26 mouse cellular contexts compared by ENCODE assay signal in genomic region chr5:107193160-107193559, GRCm38 (mm10).
DNase-seq lines count a peak whose midpoint lies in the region; ATAC-seq and TF ChIP-seq lines count a peak whose summit lies in the region.
"Had no signal": no experiment of that assay in that cellular context is flagged by ENCODE, and none has a peak within 500 bp of the region (broad histone marks: within the 10 kb centered on the region; RNA-seq: fewer than 3 reads in every experiment).

No protein-coding gene starts in this region.

- no peak overlapping the region for H3K9ac ChIP-seq in liver, embryonic 14.5 days (replicated peaks)
- H3K9ac ChIP-seq in stomach, postnatal 0 days (ENCODE audit: low read length): no peak overlapping the region
- H3K9ac ChIP-seq: midbrain, embryonic 15.5 days; neural tube, embryonic 12.5 days had no signal

- TF ChIP-seq CTCF in gastrocnemius, adult 2 months (IDR thresholded peaks at IDR 0.05): no peak
- no peak for TF ChIP-seq CTCF in liver, embryonic 14.5 days (IDR thresholded peaks at IDR 0.05; ENCODE audit: low read depth)
- TF ChIP-seq CTCF in stomach, postnatal 0 days (IDR thresholded peaks at IDR 0.05; ENCODE audit: low read depth): no peak

- H3K9me3 ChIP-seq in liver, embryonic 14.5 days (ENCODE audit: control insufficient read depth, low read length): no peaks in the 10 kb centered on the region
- H3K9me3 ChIP-seq in stomach, postnatal 0 days (ENCODE audit: control insufficient read depth, low read length): no peaks in the 10 kb centered on the region
- H3K9me3 ChIP-seq: embryonic facial prominence, embryonic 10.5 days; forebrain, embryonic 10.5 days; hindbrain, embryonic 10.5 days; megakaryocyte, embryonic 14.5 days; midbrain, embryonic 15.5 days; neural tube, embryonic 12.5 days had no signal

- H3K36me3 ChIP-seq in liver, embryonic 14.5 days (replicated peaks; ENCODE audit: control insufficient read depth, insufficient read depth, low read depth): no peaks in the 10 kb centered on the region
- H3K36me3 ChIP-seq in stomach, postnatal 0 days (ENCODE audit: control insufficient read depth, insufficient read depth, low read length): no peaks in the 10 kb centered on the region
- H3K36me3 ChIP-seq: embryonic facial prominence, embryonic 10.5 days; forebrain, embryonic 10.5 days; hindbrain, embryonic 10.5 days; midbrain, embryonic 15.5 days; neural tube, embryonic 12.5 days had no signal

- H3K4me1 ChIP-seq in liver, embryonic 14.5 days (replicated peaks; ENCODE audit: control insufficient read depth in 2 of 2, insufficient read depth in 2 of 2, low read length in 1 of 2): peaks cover 0 to 20% of the 10 kb centered on the region in 2 experiments; a peak in 2 of 4 replicates
- no peaks in the 10 kb centered on the region for H3K4me1 ChIP-seq in stomach, postnatal 0 days (replicated peaks; ENCODE audit: control insufficient read depth, insufficient read depth)
- H3K4me1 ChIP-seq: megakaryocyte, embryonic 14.5 days; midbrain, embryonic 15.5 days; neural tube, embryonic 12.5 days had no signal

- intact Hi-C loops in gastrocnemius, adult 2 months (cut with DNase I): no loop called here
- intact Hi-C loops in gastrocnemius, postnatal 36 days (cut with DNase I): no loop called here

- peak; percentile 69 for TF ChIP-seq EP300 in liver, embryonic 14.5 days (IDR thresholded peaks at IDR 0.05; ENCODE audit: low read depth)
- no peak for TF ChIP-seq EP300 in stomach, postnatal 0 days (optimal IDR thresholded peaks at IDR 0.05)

- no peak overlapping the region for H3K4me3 ChIP-seq in gastrocnemius, adult 2 months
- H3K4me3 ChIP-seq in liver, embryonic 14.5 days (ENCODE audit: insufficient read depth in 1 of 2, low read depth in 2 of 2, low read length in 2 of 2): no peak overlapping the region
- no peak overlapping the region for H3K4me3 ChIP-seq in stomach, postnatal 0 days (ENCODE audit: low read depth, low read length)
- H3K4me3 ChIP-seq: embryonic facial prominence, embryonic 10.5 days; forebrain, embryonic 10.5 days; hindbrain, embryonic 10.5 days; megakaryocyte, embryonic 14.5 days; midbrain, embryonic 15.5 days; neural tube, embryonic 12.5 days had no signal

- no peak for DNase-seq in gastrocnemius, adult 2 months
- no peak for DNase-seq in gastrocnemius, postnatal 36 days
- peak; percentile 19 to 33 (median 32) for DNase-seq in liver, embryonic 14.5 days (ENCODE audit: low read depth in 3 of 3, low spot score in 3 of 3)
- no peak for DNase-seq in embryo, embryonic 11 days
- DNase-seq in stomach, postnatal 0 days (ENCODE audit: low spot score): no peak
- DNase-seq: cerebellum, adult 2 months; heart, postnatal 10 days; kidney, adult 9 months; layer of hippocampus, postnatal 36 days; lung, adult 18-20 months; lung, postnatal 10 days; right cerebral cortex, postnatal 14 days; spleen, adult 18-20 months; thymus, postnatal 25 days had no signal

- no peaks in the 10 kb centered on the region for H3K27me3 ChIP-seq in liver, embryonic 14.5 days (ENCODE audit: control insufficient read depth, insufficient read depth, low read length)
- H3K27me3 ChIP-seq in stomach, postnatal 0 days (ENCODE audit: control insufficient read depth, insufficient read depth, low read length): no peaks in the 10 kb centered on the region
- H3K27me3 ChIP-seq: megakaryocyte, embryonic 14.5 days; midbrain, embryonic 15.5 days; neural tube, embryonic 12.5 days; Patski had no signal

- WGBS in liver, embryonic 14.5 days (ENCODE audit: insufficient replicate concordance): 8% methylated on average over 9 of the region's 9 CpGs
- WGBS in stomach, postnatal 0 days: 68% methylated on average over 9 of the region's 9 CpGs

- 0 out of 2 replicates have a peak, but pooled peaks have one; percentile 46 for ATAC-seq in erythroid progenitor cell, adult 5-6 weeks (replicated peaks; ENCODE audit: low FRiP score, poor library complexity, severe bottlenecking)
- ATAC-seq in liver, embryonic 14.5 days (ENCODE audit: insufficient read depth): peak; percentile 85
- ATAC-seq in megakaryocyte-erythroid progenitor cell, adult 5-6 weeks (replicated peaks; ENCODE audit: low FRiP score, low TSS enrichment, poor library complexity, severe bottlenecking): peak; percentile 83
- ATAC-seq in stomach, postnatal 0 days (ENCODE audit: low FRiP score, low TSS enrichment): no peak
- ATAC-seq: hindbrain, embryonic 16.5 days; intestine, embryonic 16.5 days; midbrain, embryonic 15.5 days; Patski had no signal

- H3K4me2 ChIP-seq in liver, embryonic 14.5 days (ENCODE audit: low read depth): peak overlapping the region; percentile 41; the same call in 1 of the 2 replicates
- no peak overlapping the region for H3K4me2 ChIP-seq in stomach, postnatal 0 days (replicated peaks; ENCODE audit: low read depth)
- H3K4me2 ChIP-seq: heart, embryonic 11.5 days; midbrain, embryonic 15.5 days; neural tube, embryonic 12.5 days had no signal

- H3K27ac ChIP-seq in gastrocnemius, adult 2 months: peak overlapping the region; percentile 39; the same call in 1 of the 2 replicates
- H3K27ac ChIP-seq in liver, embryonic 14.5 days: no peak overlapping the region
- H3K27ac ChIP-seq in stomach, postnatal 0 days (replicated peaks): no peak overlapping the region
- H3K27ac ChIP-seq: embryonic facial prominence, embryonic 10.5 days; forebrain, embryonic 10.5 days; hindbrain, embryonic 10.5 days; midbrain, embryonic 15.5 days; neural tube, embryonic 12.5 days had no signal

Comparison
In these comparisons a context has a peak if more than half of its experiments do, and no peak if none do; other contexts are left out.
1. DNase-seq: peak in liver, embryonic 14.5 days (3 of 3); none in gastrocnemius, adult 2 months (single experiment), gastrocnemius, postnatal 36 days (0 of 2), embryo, embryonic 11 days (single experiment) and stomach, postnatal 0 days (single experiment).